Mouse (Mus musculus) neural tube, embryonic 14.5 days (tissue): ENCODE results near the gene Ttf2. TPM values are rescaled to one million over a fixed set of nuclear protein-coding genes. Genes with fewer than 3 reads are reported as not detected.

ENCODE experiments used
- polyA plus RNA-seq: library from polyadenylated mRNA; unstranded; fragments of >200 nt; fragmentation: Nextera tagmentation; extraction: Ambion mirVana; gene quantifications from 2 replicates; pipeline ENCODE4 v1.2.1, GENCODE M21; 2014

Gene Ttf2
- polyA plus RNA-seq, 1 experiment from 2014 or later = 3.3 TPM

Other genes starting within 250 kb of the Ttf2 start
- not detected in 2 replicates for gene Vtcn1, start 144.2 kb downstream of the Ttf2 start, polyA plus RNA-seq
- gene Trim45, start 47.5 kb downstream of the Ttf2 start, polyA plus RNA-seq = 3.8 and 4.9 TPM in 2 replicates
- 0.08 and 0.09 TPM in 2 replicates for gene Cd101, start 59.9 kb upstream of the Ttf2 start, polyA plus RNA-seq
- gene Ptgfrn, start 140.6 kb upstream of the Ttf2 start, polyA plus RNA-seq = 4.4 and 4.7 TPM in 2 replicates